7 mouse cellular contexts compared by ENCODE assay signal in the genomic region with DNA sequence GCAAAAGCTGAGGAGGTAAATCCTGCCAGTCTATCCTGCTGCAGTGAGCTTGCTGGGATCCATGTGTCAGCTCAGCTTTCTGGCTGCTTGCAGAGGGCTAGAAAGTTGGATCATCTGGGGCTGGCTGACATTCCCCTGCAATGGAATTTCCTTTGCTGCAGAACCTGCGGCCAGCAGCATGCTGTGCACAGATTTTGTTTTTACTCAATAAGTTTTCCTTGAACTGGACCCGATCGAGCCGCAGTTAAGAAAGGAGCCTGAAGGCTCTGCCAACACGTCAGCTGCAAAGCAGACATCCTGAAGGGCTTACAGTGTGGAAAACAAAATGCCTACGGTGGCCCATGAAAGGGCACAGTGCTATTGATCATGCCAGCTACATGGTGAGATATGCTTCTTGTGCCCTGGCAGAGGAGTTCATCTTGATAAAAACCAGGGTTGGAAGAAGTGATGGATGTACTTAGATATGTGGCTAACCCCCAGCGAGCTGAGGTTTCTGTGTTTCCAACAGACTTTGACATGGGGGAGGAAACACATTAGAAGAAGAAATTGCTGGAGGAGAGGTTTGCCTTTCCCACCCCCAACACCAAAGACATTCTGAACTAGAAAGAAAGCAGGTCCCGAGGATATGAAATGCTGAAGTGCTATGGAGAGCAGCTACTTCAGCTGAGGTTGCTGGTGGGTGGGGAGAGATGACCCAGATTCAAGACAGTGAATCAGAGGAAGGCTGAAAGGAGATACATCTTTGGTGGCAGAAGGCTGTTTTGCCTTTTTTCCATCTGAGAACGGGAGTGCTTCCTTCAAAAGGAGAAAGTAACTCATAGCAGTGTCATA.
DNase-seq lines count a peak whose midpoint lies in the region; ATAC-seq lines count a peak whose summit lies in the region.

No protein-coding gene starts in this region.

- no peak overlapping the region for H3K4me2 ChIP-seq in midbrain, embryonic 13.5 days (replicated peaks)

- peak; percentile 16 for DNase-seq in midbrain, embryonic 10.5 days (ENCODE audit: low spot score)
- DNase-seq in cerebellum, postnatal 10 days, result peak; percentile 63 to 83
- DNase-seq in gastrocnemius, postnatal 14 days, result peak; percentile 62
- DNase-seq in layer of hippocampus, postnatal 36 days, result peak; percentile 16 to 18
- DNase-seq in ovary, postnatal 36 days (ENCODE audit: low spot score), result peak; percentile 17

- no peak for ATAC-seq in midbrain, embryonic 13.5 days
- ATAC-seq in CD4-positive, CD25-positive, alpha-beta regulatory T cell, adult 4 months, result no peak

- H3K27me3 ChIP-seq in midbrain, embryonic 10.5 days (ENCODE audit: low read depth, poor library complexity, severe bottlenecking), result no peaks in the 10 kb centered on the region
- no peaks in the 10 kb centered on the region for H3K27me3 ChIP-seq in midbrain, embryonic 13.5 days

- intact Hi-C loops in gastrocnemius, postnatal 14 days (cut with DNase I; ENCODE audit: low total_unique reads), result no loop called here

- no peaks in the 10 kb centered on the region for H3K36me3 ChIP-seq in midbrain, embryonic 10.5 days
- no peaks in the 10 kb centered on the region for H3K36me3 ChIP-seq in midbrain, embryonic 13.5 days

- H3K9me3 ChIP-seq in midbrain, embryonic 10.5 days (replicated peaks), result no peaks in the 10 kb centered on the region
- no peaks in the 10 kb centered on the region for H3K9me3 ChIP-seq in midbrain, embryonic 13.5 days

- no peak overlapping the region for H3K4me3 ChIP-seq in midbrain, embryonic 10.5 days
- no peak overlapping the region for H3K4me3 ChIP-seq in midbrain, embryonic 13.5 days (replicated peaks)

- peaks cover 7% of the 10 kb centered on the region for H3K4me1 ChIP-seq in midbrain, embryonic 10.5 days
- H3K4me1 ChIP-seq in midbrain, embryonic 13.5 days (replicated peaks), result 0 out of 2 replicates have a peak, but pooled peaks cover 2% of the 10 kb centered on the region

- no peak overlapping the region for H3K27ac ChIP-seq in midbrain, embryonic 10.5 days (replicated peaks)
- H3K27ac ChIP-seq in midbrain, embryonic 13.5 days, result no peak overlapping the region

- 72% methylated on average over 9 of the region's 9 CpGs for WGBS in midbrain, embryonic 10.5 days
- WGBS in midbrain, embryonic 13.5 days, result 67% methylated on average over 9 of the region's 9 CpGs

- H3K9ac ChIP-seq in midbrain, embryonic 13.5 days (replicated peaks), result no peak overlapping the region

Comparison
In these comparisons a context has a peak if more than half of its experiments do, and no peak if none do; other contexts are left out.
1. DNase-seq: peak in every context shown above with its lines; median percentile 73 in cerebellum, postnatal 10 days; 62 in gastrocnemius, postnatal 14 days; 17 in layer of hippocampus, postnatal 36 days; 17 in ovary, postnatal 36 days; 16 in midbrain, embryonic 10.5 days.